Mouse (Mus musculus) testis, postnatal 10 days (tissue): Measurements from ENCODE around the gene Slc44a5.
"Not testable (repeated sequence)": the region's sequence is repeated elsewhere in the genome, so short reads cannot be mapped to it uniquely, and the experiment has no call there.

Source experiments
- DNase-seq: peaks from one replicate; pipeline ENCODE4 v3.0.0; 2021; ENCODE audit warnings: low spot score

Slc44a5 gene

GRCm38 (mm10) chr3:154215779-154216178 lies 242.5 kb downstream of the Slc44a5 start:
- no peak for DNase-seq

GRCm38 (mm10) chr3:154222141-154222591 lies 248.9 kb downstream of the Slc44a5 start:
- DNase-seq: no peak

DNA sequence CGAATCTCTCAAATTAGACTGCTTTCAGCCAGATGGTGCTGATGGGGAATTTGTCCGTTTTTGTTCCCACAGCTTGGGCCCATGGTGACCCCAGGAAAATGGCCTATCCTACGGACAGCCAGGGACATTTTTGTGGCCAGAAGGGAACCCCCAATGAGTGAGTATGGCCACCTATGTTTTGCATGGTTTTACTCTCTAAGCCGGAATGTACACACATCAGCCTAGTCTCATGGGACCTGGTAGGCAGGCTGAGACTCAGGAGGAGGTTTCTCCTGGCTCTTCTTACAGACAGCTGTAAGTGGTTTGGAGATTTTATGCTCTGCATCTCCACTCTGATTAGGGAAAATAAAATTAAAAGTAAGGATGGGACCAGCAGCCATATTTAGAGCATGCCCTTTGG lies 249.5 kb downstream of the Slc44a5 start:
- no peak for DNase-seq

- peak; percentile 74 for DNase-seq
Observed at GRCm38 (mm10) chr3:154226100-154226752, 253.0 kb downstream of the Slc44a5 start.

DNA sequence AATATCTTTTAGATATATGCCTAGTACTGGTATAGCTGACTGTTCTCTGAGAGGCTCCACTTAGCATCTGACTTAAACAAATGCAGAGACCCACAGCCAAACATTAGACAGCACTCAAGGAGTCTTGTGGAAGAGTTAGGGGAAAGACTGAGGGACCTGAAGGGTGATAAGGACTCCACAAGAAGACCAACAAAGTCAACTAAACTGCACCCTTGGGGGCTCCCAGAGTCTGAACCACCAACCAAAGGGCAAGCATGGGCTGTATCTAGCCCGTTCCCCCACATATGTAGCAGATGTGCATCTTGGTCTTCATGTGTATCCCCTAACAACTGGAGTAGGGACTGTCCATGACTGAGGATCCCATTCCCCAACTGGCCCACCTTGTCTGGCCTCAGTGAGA lies 271.7 kb downstream of the Slc44a5 start:
- no peak for DNase-seq

GRCm38 (mm10) chr3:154251486-154251885 lies 278.2 kb downstream of the Slc44a5 start:
- DNase-seq: no peak

DNA sequence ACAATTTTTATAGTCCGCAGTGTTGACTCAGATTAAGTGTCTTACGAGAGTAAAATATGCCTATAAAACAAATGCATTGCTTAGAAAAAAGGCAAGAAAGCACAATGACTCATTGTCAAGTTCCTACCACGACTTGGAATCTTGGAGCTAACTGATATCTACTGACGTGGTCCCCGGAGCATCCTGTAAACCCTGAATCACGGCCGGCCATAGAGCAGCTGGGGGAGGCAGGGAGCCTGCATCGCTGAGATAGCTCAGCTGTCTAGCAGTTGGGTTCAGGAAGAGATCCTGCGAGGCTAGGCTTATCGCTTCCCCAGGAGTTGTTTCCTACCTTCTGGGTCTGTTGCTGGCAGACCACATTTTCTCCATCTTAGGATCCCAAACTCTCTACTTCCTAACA lies 279.0 kb downstream of the Slc44a5 start:
- no peak for DNase-seq

DNA sequence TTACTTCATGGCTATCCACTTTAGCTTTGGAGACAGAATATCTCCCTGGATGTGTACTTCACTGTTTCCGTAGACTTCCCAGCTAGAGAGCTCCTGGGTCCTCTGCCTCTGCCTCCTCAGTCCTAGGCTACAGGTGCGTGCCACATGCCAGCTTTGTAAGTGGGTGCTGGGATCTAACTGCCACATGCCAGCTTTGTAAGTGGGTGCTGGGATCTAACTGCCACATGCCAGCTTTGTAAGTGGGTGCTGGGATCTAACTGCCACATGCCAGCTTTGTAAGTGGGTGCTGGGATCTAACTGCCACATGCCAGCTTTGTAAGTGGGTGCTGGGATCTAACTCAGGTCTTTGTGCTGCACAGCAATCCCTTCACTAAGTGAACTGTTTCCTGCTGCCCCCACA lies 281.0 kb downstream of the Slc44a5 start:
- DNase-seq: not testable (repeated sequence)

DNA sequence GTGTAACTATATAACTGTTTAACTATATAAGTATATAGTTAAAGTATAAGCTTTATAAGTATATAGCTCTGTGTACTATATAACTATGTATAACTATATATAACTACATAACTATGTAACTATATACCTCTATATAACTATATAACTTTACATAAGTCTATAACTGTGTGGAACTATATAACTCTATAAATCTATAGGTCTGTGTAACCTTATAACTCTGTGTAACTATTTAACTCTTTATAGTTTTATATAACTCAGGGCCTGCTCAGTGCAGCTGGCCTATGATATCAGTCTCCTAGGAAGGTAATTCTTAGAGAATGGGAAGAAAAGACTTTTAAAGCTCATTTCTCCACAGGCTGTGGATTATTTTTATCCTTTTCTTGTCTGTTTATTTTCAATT lies 284.1 kb downstream of the Slc44a5 start:
- DNase-seq: no peak

DNA sequence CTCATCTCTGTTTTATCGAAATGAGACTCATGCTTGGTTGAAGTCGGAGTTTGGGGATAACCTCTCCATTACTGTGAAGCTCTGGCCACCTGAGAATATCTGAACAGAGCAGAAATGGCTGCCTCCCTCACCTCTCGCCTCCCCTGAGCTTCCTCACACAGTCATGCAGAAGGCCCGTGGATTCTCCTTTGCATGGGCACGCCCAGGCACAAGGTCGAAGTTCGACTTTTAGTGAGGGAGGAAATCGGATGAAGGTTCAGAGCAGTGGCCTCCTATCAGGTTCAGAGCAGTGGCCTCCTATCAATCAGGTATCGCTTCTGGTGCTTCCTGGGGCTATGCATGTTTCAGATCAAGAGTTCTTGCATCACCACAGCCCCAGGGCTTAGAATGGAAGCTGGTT lies 295.1 kb downstream of the Slc44a5 start:
- no peak for DNase-seq

DNA sequence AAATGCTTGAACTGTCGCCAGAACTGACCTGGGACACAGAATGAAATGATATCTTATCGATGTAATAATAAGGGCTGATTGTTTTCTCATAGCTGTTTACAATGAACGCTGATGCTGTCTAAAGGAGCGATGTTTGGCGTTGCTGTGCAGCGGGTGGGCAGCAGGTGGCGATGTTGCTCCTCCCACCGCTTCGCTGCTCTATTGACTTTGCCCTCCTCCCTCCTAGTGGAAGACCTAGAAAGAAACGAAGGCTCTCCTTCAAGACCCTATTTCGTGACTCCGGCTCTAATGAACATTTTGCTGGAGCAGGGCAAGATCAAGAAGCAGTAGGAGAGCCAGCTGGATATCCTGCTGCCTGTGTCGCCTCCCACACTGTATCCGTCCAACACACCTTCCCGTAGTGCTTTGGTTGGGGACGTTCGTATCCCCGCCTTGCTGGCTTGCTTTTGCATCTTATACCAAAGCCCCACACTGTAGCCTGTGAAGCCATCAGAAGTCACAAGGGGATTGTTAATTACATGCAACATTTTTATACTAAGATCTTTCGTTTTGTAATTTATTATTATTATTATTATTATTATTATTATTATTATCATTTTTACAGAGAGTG lies 296.6 kb downstream of the Slc44a5 start:
- peak; percentile 87 for DNase-seq

DNA sequence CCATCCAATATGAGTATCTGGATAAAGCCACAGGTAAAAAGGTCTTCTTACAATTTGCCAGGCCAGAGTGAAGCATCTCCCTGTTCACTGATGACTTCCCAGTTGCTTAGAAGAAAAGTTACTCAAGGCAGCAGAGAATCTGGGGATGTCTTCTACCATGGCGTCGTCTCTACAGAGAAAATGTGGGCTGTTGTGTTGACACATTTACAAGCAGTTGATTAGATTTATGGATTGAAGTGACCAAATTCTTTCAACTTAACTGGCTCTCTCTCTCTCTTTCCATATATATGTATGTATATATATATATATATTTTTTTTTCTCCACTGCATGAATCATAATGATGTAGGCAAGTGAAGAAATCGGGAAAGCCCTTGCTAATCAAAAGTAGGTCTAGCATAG lies 301.4 kb downstream of the Slc44a5 start:
- no peak for DNase-seq

- no peak for DNase-seq
Observed at GRCm38 (mm10) chr3:154284260-154284659, 311.0 kb downstream of the Slc44a5 start.

DNA sequence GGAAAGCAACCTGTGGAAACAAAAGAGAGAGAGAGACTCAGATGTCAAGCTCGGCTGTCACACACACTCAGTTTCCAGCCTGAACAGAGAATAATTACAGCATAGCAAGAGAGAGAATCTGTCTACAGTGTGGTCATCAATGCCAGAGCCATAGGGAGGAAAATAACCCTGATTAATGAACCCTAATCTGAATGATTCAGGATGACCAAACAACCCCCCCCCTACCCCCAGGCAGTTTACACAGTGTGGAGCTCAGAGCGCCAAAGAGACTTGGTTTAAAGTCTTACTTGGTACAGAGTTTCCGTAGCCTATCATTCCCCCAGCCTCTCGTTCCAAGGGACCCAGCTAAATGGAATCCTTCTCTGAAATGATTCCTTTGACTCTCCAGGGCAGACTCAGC lies 312.1 kb downstream of the Slc44a5 start:
- DNase-seq: no peak

DNA sequence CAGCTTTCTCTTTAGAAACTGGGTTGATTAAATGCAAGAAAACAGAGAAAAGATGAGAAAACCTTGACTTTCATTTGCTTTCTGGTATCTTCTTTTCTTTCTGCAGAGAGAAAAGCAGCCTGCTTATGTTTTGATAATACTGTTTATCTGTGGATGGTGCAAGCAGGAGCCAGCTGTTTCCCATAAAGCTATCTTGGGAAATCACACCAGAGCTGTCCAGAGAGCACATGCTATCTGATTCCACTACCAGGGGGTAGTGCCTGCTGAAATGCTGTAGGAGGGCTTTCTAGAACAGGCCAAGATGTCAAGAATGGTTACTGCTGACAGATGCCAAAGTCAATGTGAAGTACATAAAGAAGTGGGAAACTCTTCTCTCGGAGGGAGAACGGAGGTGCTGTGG lies 314.0 kb downstream of the Slc44a5 start:
- no peak for DNase-seq

- no peak for DNase-seq
Observed at GRCm38 (mm10) chr3:154288429-154289069, 315.3 kb downstream of the Slc44a5 start.

- no peak for DNase-seq
Observed at GRCm38 (mm10) chr3:154290351-154290750, 317.1 kb downstream of the Slc44a5 start.

DNA sequence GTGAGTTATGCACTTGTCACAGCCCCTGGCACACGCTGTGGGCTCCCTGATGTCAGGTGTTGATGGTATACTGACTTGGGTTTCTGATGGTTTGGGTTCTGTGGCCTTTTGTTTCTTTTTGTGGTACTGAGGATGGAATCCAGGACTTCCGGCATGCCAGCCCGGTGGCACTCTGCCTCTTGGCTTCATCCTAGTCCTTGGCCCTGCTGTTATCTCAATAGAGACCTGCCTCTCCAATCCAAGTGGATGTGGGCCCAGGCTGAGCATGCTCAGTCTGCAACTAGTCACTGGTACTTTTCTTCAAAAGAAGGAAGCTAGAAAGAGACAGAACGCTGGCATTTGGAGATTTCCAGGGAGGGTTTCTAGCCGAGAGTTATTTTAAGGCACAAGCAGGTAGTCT lies 318.9 kb downstream of the Slc44a5 start:
- no peak for DNase-seq

- no peak for DNase-seq
Observed at GRCm38 (mm10) chr3:154293839-154294490, 320.7 kb downstream of the Slc44a5 start.

- no peak for DNase-seq
Observed at GRCm38 (mm10) chr3:154294924-154295834, 321.9 kb downstream of the Slc44a5 start.

- no peak for DNase-seq
Observed at GRCm38 (mm10) chr3:154297499-154297898, 324.3 kb downstream of the Slc44a5 start.

DNA sequence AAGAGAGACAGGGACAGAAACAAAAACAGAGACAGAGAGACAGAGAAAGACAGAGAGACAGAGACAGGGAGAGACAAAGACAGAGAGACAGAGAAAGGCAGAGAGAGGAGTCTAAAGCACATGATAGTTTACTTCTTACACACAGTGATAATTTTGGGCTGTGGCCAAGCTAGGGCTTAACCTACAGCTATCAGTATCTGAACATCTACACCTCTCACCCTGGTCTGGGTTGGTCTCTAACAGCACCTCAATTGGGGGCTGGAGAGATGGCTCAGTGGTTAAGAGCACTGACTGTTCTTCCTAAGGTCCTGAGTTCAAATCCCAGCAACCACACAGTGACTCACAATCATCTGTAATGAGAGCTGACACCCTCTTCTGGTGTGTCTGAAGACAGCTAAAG lies 325.3 kb downstream of the Slc44a5 start:
- no peak for DNase-seq
